Mouse (Mus musculus): ENCODE data around the gene Rragd.

DNA sequence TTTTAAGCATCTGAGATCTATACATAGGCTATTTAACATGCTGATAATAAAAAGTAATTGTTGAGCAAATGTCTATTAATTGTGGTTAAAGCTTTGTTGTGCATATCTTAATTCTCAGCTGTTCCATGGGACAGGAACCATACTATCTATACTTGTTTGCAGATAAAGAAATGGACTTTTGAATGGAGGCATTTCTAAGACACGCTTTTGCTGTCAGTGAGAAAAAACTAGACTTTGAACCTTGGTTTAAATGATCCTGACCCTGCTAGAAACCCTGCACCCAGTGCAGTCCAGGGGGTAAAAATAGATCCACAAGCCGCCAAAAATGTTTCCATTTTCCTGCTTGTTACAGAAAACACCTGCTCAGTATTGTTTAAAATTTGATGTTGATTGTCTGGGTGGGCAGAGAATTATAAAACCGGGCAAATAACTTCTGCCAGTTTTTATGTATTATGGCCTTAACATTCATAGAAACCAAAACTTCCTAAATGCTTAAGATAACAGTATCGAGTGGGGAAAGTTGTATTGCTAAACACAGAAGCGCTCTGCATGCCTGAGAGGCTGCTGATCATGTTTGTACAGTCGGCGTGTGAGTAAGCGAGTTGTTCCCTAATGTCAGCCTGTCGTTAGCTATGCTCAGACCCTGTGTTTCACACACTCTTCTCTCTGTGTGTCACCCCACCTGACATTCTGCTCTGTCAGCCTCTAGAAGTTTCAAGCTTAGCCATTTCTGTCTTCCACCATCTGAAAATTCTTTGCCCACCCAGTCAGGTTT lies 24.8 kb downstream of the Rragd start:
- no peak for TF ChIP-seq CTCF (IDR thresholded peaks at IDR 0.05; ENCODE audit: low read depth)
- TF ChIP-seq EP300 (IDR thresholded peaks at IDR 0.05; ENCODE audit: low read depth) = no peak

Data from liver, postnatal 0 days (tissue).